Mouse (Mus musculus): ENCODE measurements around the gene Hhip.

DNA sequence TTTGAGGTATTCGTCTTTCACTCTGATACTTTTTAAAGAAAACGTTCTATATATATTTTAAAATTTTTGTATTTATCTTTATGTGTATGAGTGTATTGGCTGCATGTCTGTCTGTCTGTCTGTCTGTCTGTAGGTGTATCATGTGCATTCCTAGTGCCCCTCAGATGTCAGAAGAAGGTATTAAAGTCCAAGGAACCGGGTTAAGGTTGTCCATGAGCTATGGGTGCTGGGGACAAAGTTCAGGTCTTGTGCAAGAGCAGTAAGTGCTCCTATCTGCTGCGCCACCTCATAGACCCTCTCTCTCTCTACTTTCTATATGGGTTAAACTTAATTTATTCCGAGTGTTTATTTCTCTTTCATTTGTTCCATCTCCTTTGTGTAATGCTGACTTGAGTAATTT is 55.5 kb downstream of the Hhip start:
- TF ChIP-seq CTCF (IDR thresholded peaks at IDR 0.05; ENCODE audit: low read depth, low read length) (no peak), POLR2A (IDR thresholded peaks at IDR 0.05; ENCODE audit: borderline replicate concordance, low read depth, low read length) (no peak)

Measured in bone marrow macrophage, adult 2 months (primary cell).